Mouse (Mus musculus) induced T-regulatory cell, adult 2 months (primary cell): ENCODE measurements around the gene Cdh5.

Experiments
- DNase-seq: peaks from one replicate; pipeline ENCODE4 v3.0.0-alpha.2; 2012; ENCODE audit warnings: low read depth

Cdh5 gene

DNA sequence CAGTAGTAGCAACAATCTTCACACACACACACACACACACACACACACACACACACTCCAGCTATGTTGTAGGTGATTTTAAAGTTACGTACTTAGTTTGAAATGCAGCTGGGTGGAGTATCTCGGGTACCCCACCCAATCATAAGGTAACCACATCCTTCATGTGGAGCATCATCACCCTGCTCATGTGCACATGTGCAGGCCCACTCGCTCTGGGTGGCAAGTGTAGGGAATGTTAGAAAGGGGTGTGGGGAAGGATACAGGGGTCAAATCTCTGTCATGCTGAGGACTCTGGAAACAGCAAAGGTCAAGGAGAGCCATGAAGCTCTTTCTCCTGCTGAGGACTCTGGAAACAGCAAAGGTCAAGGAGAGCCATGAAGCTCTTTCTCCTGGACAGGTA is 34.9 kb downstream of the Cdh5 start:
- peak; percentile 3 for DNase-seq

DNA sequence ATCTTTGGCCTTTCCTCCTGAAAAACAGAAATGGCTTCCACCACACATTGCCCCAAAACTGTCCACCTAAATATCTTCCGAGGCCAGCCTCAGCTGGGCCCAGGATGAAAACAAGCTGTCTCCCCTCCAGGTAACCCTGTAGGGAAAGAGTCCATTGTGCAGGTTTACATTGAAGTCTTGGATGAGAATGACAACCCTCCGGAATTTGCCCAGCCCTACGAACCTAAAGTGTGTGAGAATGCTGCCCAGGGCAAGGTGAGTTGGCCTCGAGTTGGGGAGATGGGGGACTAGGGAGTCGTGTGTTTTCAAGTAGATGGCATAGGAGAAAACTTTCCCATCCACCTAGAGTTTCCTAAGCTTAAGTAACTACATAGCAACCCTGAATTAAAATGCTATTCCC is 36.2 kb downstream of the Cdh5 start:
- no peak for DNase-seq

DNA sequence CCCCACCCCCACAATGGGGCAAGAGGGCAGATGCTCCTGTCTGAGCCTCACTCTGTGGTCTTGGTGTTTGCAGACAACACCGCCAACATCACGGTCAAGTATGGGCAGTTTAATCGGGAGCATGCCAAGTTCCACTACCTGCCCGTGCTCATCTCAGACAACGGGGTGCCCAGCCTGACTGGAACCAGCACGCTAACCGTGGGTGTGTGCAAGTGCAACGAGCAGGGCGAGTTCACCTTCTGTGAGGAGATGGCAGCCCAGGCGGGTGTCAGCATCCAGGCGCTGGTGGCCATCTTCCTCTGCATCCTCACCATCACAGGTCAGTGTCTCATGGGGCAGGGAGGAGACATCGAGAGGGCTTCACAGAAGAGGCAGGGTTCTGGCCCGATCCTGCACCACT is 39.2 kb downstream of the Cdh5 start:
- DNase-seq = no peak

DNA sequence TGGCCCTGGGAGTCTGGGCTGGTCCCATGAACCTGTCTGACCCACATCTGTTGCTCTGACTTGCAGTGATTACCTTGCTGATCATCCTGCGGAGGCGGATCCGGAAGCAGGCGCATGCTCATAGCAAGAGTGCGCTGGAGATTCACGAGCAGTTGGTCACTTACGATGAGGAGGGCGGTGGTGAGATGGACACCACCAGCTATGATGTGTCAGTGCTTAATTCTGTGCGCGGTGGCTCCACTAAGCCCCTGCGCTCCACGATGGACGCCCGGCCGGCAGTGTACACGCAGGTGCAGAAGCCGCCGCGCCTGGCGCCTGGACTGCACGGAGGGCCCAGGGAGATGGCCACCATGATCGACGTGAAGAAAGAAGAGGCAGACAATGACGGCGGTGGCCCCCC is 41.0 kb downstream of the Cdh5 start:
- no peak for DNase-seq

DNA sequence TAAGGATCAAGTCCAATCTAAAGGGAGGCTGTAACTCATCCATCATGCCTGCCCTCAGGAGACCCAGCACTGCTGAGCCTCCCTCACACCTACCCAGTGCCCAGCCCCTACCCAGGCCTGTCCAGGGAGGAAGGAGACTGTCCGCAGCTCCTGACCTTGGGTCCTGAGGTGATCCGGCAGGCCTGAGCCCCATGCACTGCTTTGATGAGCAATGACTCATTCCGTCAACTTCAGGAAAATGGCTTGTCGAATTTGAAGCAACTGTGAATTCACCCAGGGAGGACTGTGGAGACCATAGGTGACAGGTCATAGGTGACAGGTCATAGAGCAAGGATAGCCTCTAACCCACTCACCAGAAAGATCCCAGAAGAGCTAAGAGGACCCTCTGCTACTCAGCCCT is 42.0 kb downstream of the Cdh5 start:
- DNase-seq = no peak

DNA sequence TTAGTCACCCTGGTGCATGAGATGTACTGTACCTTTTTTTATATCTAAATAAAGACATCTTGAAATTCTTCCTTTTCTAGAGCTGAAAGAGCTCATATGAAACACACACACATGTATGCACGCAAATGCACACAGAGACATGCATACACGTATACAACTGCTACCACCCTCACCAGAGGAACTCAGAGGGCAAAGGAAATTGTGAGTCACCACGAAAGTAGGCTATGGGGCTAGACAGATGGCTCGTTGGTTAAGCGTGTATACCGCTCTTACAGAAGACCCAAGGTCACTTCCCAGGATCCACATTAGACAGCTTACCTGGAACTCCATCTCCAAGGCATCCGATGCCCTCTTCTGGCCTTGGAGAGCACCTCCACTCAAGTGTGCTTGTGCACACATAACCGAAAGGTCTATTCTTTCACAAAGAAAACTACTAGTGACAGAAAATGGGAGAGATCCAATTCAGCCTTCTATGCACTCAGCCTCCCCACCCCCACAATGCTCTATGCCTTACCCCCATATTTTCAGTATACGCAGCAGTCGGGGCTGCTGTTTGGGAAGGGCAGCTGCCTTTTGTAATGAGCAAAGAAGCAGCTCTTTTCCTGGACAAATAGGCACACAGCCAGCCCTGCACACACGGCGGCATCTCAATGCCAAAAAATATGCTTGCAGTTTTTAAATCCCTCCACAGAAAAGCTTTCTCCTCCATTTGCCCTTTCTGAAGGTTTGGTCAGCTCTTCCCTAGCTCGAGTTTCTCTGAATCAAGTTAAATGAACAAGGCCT is 43.2 kb downstream of the Cdh5 start:
- no peak for DNase-seq

DNA sequence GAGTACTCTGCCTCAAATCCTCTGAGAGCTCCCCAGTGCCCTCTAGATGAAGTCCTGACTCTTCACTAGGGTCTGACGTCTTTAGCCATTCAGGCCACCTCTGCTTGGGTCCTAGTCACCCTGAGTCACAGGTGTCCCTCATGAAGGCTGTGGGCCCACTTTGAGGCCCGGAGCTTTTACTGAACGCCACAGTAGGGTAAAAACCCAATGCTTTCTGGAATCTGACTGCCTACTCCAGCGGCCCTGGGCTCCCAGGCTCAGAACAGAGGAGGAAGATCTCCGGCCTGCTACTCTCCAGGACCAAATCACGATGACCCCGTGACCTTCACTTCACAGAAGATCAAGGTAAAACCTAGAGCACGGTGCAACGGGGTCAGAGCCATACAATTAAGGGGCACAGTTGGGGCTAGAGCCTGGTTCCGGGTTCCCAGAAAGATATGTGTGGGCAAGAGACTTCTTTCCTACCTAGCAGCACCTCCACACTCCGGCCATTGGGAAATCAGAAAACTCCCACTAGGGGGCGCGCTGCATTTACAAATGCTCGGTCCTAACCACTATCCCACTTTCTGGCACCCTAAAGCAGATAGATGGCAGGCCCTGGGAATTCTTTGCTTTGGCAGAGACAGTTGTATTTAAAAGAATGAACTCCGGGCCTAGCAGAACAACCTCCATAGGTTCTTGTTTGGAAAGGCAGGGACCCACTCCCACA is 44.7 kb downstream of the Cdh5 start:
- peak; percentile 78 for DNase-seq

DNA sequence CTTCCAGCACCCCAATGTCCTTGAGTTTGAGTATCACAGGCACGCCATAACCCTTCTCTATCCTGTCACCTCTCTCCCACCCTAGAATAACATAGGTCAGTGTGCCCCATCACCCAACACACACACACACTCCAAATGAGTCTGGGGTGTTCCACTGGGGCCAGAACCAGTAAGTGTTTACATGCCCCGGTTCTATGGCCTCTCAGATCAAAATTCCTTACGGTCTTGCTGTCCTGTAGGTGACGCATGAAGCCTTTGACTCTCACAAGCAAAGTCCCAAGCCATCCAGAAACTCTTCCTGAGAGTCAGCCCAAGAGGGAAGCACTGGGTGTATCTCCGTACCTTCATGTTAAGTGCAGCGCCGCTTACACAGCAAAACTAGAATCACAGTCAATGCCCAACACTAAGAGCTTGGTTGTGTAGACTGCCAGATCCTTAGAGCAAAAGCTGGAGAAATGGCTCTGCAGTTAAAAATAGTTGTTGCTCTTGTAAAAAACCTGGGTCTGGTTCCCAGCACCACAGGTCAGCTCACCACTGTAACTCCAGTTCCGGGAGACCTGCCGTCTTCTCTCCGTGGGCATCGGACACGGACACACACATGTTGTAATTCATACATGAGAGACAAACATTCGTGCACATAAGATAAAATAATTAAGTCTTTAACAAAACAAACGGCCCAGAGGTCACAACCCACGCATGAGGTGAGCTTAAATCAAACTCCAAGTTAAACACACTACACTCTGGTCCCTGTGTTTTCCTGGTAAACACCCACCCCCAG is 45.5 kb downstream of the Cdh5 start:
- DNase-seq = no peak

DNA sequence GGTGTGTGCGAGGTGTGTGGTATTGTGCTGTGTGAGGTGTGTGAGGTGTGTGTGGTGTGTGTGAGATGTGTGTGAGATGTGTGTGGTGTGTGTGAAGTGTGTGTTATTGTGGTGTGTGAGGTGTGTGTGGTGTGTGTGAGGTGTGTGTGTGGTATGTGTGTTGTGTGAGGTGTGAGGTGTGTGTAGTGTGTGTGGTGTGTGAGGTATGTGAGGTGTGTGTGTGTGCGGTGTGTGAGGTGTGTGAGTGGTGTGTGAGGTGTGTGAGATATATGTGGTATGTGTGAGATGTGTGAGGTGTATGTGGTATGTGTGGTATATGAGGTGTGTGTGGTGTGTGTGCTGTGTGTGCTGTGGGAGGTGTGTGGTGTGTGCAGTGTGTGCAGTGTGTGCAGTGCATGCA is 46.5 kb downstream of the Cdh5 start:
- no peak for DNase-seq

DNA sequence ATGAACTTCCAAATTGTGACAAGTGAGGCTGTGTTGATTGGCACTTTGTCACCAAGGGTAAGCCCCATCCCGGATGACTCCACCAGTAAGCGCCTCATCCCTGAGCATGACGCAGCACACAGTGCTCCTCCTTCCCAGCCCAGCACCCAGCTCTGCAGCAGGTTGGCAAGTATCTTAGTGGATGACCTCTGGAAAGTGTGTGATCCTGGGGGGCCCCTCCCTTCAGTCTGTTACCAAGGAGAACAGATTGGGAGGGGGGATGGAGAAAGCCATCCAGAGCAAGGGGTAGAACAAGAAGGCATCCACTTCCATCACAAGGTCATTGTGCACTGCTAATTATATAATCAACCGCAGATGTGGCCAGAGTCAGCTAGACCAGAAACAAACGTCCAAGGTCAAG is 59.3 kb downstream of the Cdh5 start:
- no peak for DNase-seq

DNA sequence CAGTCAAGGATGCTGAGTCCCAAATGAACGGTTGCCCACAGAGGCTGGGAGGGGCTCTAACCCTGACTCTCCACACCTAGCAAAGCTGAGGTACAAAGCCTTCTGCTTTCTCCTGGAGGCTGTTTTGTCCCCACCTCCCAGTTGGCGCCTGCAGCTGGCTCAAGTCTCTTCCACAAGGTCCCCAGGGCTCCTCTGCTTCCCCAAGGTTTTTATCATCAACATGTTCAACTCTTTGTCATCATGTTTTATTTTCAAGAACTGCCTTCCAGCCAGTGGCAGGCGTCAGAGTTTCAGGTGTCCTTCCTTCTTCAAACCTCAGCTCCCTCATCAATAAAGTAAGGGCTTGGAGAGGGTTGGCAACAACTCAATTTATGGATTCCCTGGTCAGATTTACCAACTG is 68.0 kb downstream of the Cdh5 start:
- no peak for DNase-seq

DNA sequence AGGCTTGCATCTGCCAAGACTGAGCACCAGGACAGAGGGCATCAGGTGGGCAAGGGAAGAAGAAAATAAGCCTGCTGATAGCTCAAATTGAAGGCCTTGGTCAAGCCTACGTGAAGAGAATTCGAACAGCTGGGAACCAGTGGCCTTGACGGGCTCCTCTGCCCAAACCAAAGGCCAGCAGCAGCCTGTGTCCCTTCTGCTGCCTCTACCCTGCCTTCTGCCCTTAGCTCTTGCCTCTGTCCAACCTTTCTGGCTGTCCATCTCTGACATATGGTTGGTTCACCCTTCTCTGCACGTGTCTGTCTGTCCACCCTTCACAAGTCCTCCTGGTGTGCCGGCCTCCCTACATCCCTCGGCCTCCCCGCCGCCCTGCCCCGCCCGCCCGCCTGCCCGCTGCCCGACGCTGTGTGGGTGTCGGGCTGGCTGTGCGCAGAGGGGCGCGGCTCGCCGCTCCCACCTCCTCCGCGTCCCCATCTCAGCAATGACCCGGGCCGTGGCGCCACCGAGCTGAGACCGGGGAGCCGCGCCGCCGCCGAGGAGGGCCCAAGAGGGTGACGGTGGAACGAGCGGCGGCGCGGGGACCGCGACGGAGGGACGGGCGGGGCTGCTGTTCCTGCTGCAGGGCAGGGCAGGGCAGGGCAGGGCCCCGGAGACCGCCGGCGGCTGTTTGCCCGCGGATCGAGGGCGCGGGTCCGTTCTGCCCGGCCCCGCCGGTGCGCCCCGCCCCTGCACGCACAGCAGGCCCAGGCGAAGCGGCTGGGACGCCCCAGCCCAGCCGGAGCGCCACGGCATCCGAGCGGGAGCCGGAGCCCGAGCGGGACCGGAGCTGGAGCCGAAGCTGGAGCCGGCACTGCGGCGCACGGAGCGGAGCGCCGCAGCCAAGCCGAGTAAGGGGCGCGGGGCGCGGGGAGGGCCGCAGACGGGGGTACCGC is 69.0 kb downstream of the Cdh5 start, which contains the start of gene Bean1:
Gene Bean1 (plus strand): TSS at position 325 of the 932 bp plus-strand sequence.
- DNase-seq = no peak

DNA sequence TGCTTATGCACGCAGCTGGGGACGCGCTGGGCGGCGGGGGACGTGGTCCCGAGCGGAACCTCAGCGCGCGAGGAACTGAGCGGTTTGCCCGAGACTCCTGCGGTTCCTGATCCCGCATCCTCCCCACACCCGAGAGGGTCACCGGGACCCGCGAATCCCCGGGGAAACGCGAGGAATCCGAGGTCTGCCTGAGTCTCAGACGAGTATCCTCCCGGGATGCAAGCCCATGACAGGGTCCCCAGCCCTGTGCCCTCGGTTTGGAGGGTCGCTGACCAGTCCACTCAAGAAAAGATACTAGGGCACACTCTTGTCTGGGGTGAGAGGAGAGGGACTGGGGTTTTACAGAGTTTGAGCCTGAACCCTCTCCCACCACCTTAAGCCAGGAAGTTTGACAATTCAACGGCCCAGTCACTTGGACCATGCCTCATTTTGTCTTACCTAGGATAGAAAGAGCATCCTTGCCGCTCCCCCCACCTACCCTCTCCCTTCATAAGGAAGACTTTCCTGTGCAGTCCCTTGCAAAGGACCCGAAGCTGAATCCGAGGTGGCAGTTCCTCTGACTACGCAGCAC is 69.7 kb downstream of the Cdh5 start:
- DNase-seq = no peak

DNA sequence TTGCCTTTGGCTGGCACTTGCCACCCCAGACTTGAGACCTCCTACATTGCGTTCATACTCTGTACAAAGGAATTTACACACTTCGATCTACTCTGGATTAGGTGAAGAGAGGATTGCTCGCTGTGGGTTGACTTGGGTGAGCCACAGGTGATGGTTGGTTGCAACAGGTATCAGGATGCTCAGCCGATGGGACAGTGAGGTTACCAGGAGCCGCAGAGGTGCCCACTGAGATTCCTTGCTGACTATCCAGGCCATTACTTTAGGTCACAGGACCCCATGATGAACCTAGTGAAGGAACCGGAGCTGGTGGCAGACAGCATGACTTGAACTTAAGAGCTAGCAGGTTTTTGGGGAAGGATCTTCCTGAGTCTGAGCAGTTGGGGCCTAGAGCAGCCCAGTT is 71.0 kb downstream of the Cdh5 start:
- no peak for DNase-seq

DNA sequence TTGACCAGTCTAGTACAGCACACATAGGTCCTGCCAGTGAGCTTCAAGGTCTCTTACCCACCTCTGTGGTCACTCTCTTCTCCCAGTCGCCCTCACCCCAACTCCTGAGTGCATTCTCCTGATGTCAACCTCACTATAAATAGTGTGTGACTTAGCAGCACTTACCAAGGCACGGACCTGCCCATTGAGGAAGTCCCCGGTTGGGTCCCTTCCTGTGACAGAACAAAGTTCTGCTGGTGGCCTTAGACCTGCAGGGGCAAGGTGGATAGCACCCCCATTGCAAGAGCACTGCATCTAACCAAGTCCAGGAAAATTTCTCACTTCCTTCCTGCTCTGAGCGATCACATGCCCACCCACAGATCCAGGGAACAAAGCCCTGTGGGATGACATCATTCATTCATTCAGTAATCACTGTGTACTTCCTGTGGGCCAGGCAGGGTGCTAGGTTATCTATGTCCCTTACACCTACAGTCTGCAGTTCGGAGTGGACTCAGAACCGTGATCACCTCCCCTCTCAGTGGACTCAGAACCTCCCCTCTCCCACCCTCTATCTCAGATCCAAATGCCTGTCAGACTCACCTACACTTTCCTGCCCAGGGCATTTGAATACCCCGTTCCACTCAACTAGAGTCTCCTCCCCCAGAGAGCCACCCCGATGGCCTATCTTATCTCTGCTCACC is 74.6 kb downstream of the Cdh5 start:
- no peak for DNase-seq

DNA sequence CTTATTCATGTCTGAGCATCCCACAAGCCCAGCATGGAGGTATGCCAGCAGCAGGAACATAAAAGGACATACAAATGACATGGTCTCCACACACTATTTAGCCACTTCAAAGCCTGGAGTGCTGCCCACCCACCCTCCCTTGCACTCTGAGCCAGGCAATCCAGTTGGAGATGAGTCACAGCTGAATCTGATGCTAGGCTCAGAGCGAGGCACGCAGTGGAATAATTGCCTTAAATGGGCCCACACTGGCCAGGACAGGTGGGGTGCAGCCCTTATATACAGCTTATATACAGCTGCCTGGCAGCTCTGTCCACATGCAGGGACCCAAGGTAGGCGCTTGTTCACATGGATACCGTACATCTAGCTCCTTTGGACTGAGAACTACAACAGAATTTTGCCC is 75.6 kb downstream of the Cdh5 start:
- no peak for DNase-seq

DNA sequence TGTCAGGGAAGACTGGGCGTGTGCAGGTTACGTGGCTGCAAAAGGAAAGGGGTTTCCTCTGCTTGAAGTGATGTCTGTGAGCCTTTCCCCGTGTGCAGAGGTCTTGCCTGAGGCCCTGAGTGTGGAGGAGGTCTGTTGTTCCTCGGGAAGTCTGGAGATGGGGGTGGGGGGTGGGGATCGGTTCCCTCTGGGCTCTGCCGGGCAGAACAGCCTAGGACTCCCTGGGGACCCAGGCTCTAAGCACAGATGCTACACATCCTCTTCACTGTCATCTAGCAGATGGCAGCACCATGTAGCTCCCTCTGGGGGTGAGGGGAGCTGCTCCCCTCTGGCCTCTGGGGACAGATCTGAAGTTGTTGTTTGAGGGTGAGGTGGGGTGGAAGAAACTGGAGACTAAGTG is 83.5 kb downstream of the Cdh5 start:
- no peak for DNase-seq

DNA sequence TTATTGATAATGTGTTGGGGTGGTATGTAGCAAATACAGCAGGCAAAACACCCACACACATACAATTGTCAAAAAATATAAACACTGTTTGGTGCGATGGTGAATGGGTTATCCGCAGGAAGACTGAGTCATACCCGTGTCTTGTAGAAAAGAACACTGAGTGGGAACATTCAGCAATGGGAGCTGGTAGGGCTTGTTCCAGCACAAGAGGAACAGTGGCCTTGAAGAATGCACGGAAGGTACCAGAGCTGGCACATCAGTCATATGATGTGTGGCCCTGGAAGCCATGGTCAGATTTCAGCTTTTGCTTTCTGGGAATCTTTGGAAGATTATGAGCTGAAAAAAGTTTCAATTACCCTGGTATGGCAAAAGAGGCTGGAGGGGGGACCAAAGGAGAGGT is 85.4 kb downstream of the Cdh5 start:
- no peak for DNase-seq

DNA sequence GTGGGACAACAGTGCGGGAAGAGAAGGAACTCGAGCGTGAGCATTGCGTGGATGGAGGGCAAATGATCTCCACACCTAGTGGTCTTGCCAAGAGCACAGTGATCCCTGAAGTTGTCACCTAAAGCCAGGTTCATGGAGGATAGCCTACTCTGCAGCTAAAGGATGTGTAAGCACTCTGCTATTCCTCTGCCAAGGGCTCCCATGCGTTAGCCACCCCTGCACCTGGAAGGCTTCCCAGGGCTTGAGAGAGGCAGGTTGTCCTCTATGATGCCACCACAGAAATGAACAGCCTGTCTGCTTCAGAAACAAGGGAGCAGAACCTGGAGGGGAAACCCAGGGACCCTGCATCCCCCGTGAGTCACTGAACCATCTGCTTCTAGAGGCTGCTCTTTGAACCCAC is 86.2 kb downstream of the Cdh5 start:
- no peak for DNase-seq

DNA sequence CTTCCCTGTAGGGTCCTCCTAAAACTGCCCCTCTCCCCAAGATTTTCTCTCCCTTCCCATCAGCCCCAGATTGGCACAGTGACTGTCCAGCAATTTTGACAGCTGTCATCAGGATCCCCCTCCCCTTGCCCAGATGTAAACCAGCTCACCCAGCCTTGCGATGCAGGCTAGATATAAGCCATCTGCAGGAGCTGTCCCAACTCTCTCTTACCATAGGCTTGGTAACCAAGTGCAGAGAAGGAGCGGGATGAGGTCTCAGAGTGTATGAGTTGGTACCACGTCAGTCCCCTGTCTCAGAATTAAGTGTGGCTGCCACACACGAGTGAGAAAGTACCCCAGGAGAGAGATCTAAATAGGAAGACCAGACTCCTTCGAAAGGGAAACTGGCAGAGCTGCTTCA is 87.0 kb downstream of the Cdh5 start:
- DNase-seq = no peak
